Mouse (Mus musculus) liver, embryonic 11.5 days (tissue): ENCODE measurements around the gene Tent4b. TPM values are rescaled to one million over a fixed set of nuclear protein-coding genes. Genes with fewer than 3 reads are reported as not detected.

Source experiments
- polyA plus RNA-seq: library from polyadenylated mRNA; unstranded; fragments of >200 nt; fragmentation: Nextera tagmentation; extraction: Ambion mirVana; gene quantifications from 2 replicates; pipeline ENCODE4 v1.2.1, GENCODE M21; 2014

Tent4b gene
- polyA plus RNA-seq, 1 experiment from 2014 or later, result 11.2 TPM

Other genes starting within 250 kb of the Tent4b start
- gene Zfp423, start 239.6 kb upstream of the Tent4b start, polyA plus RNA-seq, result 4.8 and 5.8 TPM in 2 replicates
- 30.8 and 33.6 TPM in 2 replicates for gene Cnep1r1, start 80.4 kb upstream of the Tent4b start, polyA plus RNA-seq
- 69.6 and 77.8 TPM in 2 replicates for gene Heatr3, start 61.4 kb upstream of the Tent4b start, polyA plus RNA-seq
- 46.6 and 49.7 TPM in 2 replicates for gene Adcy7, start 73.2 kb downstream of the Tent4b start, polyA plus RNA-seq
- gene Brd7, start 163.0 kb downstream of the Tent4b start, polyA plus RNA-seq, result 77.7 and 82.7 TPM in 2 replicates